Mouse (Mus musculus): ENCODE results near the gene Kctd15. TPM values are rescaled to one million over a fixed set of nuclear protein-coding genes. Genes with fewer than 3 reads are reported as not detected.
A peak's percentile ranks its signal among the peaks of the same experiment; 100 is the strongest.

The Kctd15 gene
- polyA plus RNA-seq (2016; fragmentation: Nextera tagmentation; extraction: Ambion mirVana) = 35.4 and 35.8 TPM in 2 replicates

GRCm38 (mm10) chr7:34656632-34657031, at the start of gene Kctd15:
Gene Kctd15, minus strand, starts transcription at chr7:34656732.
- H3K4me2 ChIP-seq (replicated peaks) = peak within 1 kb of the TSS; percentile 88
- no peak for ATAC-seq (ENCODE audit: low FRiP score, low read depth)
- no peaks in the 10 kb centered on the region for H3K9me3 ChIP-seq
- H3K9ac ChIP-seq (replicated peaks) = no peak within 1 kb of the TSS; the same call in 1 of the 2 replicates
- 64% methylated on average over 5 of the region's 5 CpGs for WGBS
- peak within 1 kb of the TSS; percentile 99 for H3K27ac ChIP-seq (replicated peaks)
- no peaks in the 10 kb centered on the region for H3K36me3 ChIP-seq
- peaks cover 20% of the 10 kb centered on the region for H3K4me1 ChIP-seq
- H3K4me3 ChIP-seq = peak within 1 kb of the TSS; percentile 92
- 0 out of 2 replicates have a peak, but pooled peaks cover 4% of the 10 kb centered on the region for H3K27me3 ChIP-seq

DNA sequence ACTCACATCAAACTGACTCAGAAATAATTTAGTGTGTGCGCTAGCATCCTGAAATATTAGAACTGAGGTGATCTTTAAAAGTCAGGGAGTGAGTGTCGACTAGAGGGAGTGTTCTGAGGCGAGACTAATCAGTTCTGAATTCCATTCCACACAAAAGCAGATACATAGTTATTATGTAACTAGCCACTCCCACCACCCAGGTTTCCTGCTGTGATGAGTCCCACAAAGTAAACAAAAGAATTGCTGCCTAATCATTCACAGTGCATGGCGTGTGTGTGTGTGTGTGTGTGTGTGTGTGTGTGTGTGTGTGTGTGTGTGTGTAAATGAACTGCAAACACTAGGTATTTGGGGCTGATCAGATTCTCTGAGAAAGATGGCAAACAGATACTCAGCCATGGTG, 47.9 kb upstream of the Kctd15 start:
- no peak for ATAC-seq (ENCODE audit: low FRiP score, low read depth)

GRCm38 (mm10) chr7:34703437-34703836, 46.9 kb upstream of the Kctd15 start:
- ATAC-seq (ENCODE audit: low FRiP score, low read depth) = no peak
- 46% methylated on average over 4 of the region's 4 CpGs for WGBS
- Histone ChIP-seq H3K36me3 (no peaks in the 10 kb centered on the region), H3K9ac (replicated peaks) (no peak overlapping the region), H3K4me2 (replicated peaks) (no peak overlapping the region), H3K4me1 (peaks cover 10% of the 10 kb centered on the region), H3K27ac (replicated peaks) (no peak overlapping the region), H3K9me3 (0 out of 2 replicates have a peak, but pooled peaks cover 3% of the 10 kb centered on the region), H3K4me3 (no peak overlapping the region), H3K27me3 (0 out of 2 replicates have a peak, but pooled peaks cover 4% of the 10 kb centered on the region)

More for the DNA sequence above, 47.9 kb upstream of the Kctd15 start:
- H3K9me3 ChIP-seq = 0 out of 2 replicates have a peak, but pooled peaks cover 3% of the 10 kb centered on the region
- H3K36me3 ChIP-seq = no peaks in the 10 kb centered on the region
- no peak overlapping the region for H3K9ac ChIP-seq (replicated peaks)
- peaks cover 10% of the 10 kb centered on the region for H3K4me1 ChIP-seq
- no peak overlapping the region for H3K4me3 ChIP-seq
- H3K27ac ChIP-seq (replicated peaks) = no peak overlapping the region
- WGBS = 40% methylated on average over 4 of the region's 4 CpGs
- H3K4me2 ChIP-seq (replicated peaks) = no peak overlapping the region
- 0 out of 2 replicates have a peak, but pooled peaks cover 4% of the 10 kb centered on the region for H3K27me3 ChIP-seq

- Histone ChIP-seq H3K4me2 (replicated peaks) (no peak overlapping the region), H3K36me3 (no peaks in the 10 kb centered on the region), H3K4me1 (peaks cover 10% of the 10 kb centered on the region), H3K9ac (replicated peaks) (no peak overlapping the region), H3K9me3 (0 out of 2 replicates have a peak, but pooled peaks cover 3% of the 10 kb centered on the region), H3K4me3 (no peak overlapping the region), H3K27me3 (0 out of 2 replicates have a peak, but pooled peaks cover 4% of the 10 kb centered on the region), H3K27ac (replicated peaks) (no peak overlapping the region)
- ATAC-seq (ENCODE audit: low FRiP score, low read depth) = no peak
- 24% methylated on average over 11 of the region's 11 CpGs for WGBS
Measured at GRCm38 (mm10) chr7:34702718-34703351, 46.3 kb upstream of the Kctd15 start.

- H3K36me3 ChIP-seq = no peaks in the 10 kb centered on the region
- no peak overlapping the region for H3K4me2 ChIP-seq (replicated peaks)
- no peaks in the 10 kb centered on the region for H3K9me3 ChIP-seq
- H3K27me3 ChIP-seq = 0 out of 2 replicates have a peak, but pooled peaks cover 4% of the 10 kb centered on the region
- H3K4me1 ChIP-seq = peaks cover 13% of the 10 kb centered on the region
- no peak overlapping the region for H3K4me3 ChIP-seq
- no peak overlapping the region for H3K9ac ChIP-seq (replicated peaks)
- ATAC-seq (ENCODE audit: low FRiP score, low read depth) = no peak
- no peak overlapping the region for H3K27ac ChIP-seq (replicated peaks)
- WGBS = 82% methylated on average over 3 of the region's 3 CpGs
Measured at GRCm38 (mm10) chr7:34699888-34700287, 43.4 kb upstream of the Kctd15 start.

- no peak overlapping the region for H3K9ac ChIP-seq (replicated peaks)
Measured at GRCm38 (mm10) chr7:34698221-34698620, 41.7 kb upstream of the Kctd15 start.

GRCm38 (mm10) chr7:34696086-34696485, 39.6 kb upstream of the Kctd15 start:
- Histone ChIP-seq H3K9ac (replicated peaks) (no peak overlapping the region), H3K36me3 (no peaks in the 10 kb centered on the region), H3K27me3 (0 out of 2 replicates have a peak, but pooled peaks cover 1% of the 10 kb centered on the region), H3K27ac (replicated peaks) (peak overlapping the region; percentile 86), H3K9me3 (no peaks in the 10 kb centered on the region), H3K4me2 (replicated peaks) (no peak overlapping the region), H3K4me1 (peaks cover 26% of the 10 kb centered on the region), H3K4me3 (no peak overlapping the region)
- 68% methylated on average over 9 of the region's 9 CpGs for WGBS
- no peak for ATAC-seq (ENCODE audit: low FRiP score, low read depth)

More at GRCm38 (mm10) chr7:34698221-34698620, 41.7 kb upstream of the Kctd15 start:
- Histone ChIP-seq H3K36me3 (no peaks in the 10 kb centered on the region), H3K27me3 (0 out of 2 replicates have a peak, but pooled peaks cover 4% of the 10 kb centered on the region), H3K4me1 (peaks cover 11% of the 10 kb centered on the region), H3K4me3 (no peak overlapping the region), H3K9me3 (no peaks in the 10 kb centered on the region), H3K4me2 (replicated peaks) (no peak overlapping the region), H3K27ac (replicated peaks) (no peak overlapping the region)
- 86% methylated on average over 9 of the region's 9 CpGs for WGBS
- ATAC-seq (ENCODE audit: low FRiP score, low read depth) = no peak

GRCm38 (mm10) chr7:34694898-34695297, 38.4 kb upstream of the Kctd15 start:
- no peaks in the 10 kb centered on the region for H3K9me3 ChIP-seq
- WGBS = 41% methylated on average over 9 of the region's 9 CpGs
- H3K27ac ChIP-seq (replicated peaks) = peak overlapping the region; percentile 86
- no peaks in the 10 kb centered on the region for H3K36me3 ChIP-seq
- H3K4me2 ChIP-seq (replicated peaks) = no peak overlapping the region
- H3K27me3 ChIP-seq = no peaks in the 10 kb centered on the region
- no peak overlapping the region for H3K4me3 ChIP-seq
- H3K4me1 ChIP-seq = peaks cover 38% of the 10 kb centered on the region
- ATAC-seq (ENCODE audit: low FRiP score, low read depth) = peak; percentile 66
- no peak overlapping the region for H3K9ac ChIP-seq (replicated peaks)

DNA sequence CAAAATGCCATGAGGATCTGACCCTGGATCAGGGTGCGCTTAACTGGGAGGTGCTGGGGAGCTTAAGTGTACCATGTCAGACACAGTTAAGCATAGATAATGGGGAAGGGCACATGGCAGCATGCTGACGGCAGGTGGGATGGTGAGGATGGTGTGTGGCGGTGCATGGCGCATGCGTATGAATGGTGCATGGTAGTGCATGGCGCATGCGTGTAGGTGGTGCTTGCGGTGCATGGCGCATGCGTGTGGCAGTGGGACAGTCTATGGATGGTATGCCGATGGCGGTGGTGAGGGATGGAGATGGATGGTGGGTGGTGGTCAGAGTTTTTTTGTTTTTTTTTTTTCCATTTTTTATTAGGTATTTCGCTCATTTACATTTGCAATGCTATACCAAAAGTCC, 37.4 kb upstream of the Kctd15 start:
- H3K27ac ChIP-seq (replicated peaks) = peak overlapping the region; percentile 69
- H3K27me3 ChIP-seq = no peaks in the 10 kb centered on the region
- ATAC-seq (ENCODE audit: low FRiP score, low read depth) = no peak
- H3K9me3 ChIP-seq = no peaks in the 10 kb centered on the region
- 96% methylated on average over 13 of the region's 13 CpGs for WGBS
- H3K4me1 ChIP-seq = peaks cover 44% of the 10 kb centered on the region
- no peak overlapping the region for H3K4me2 ChIP-seq (replicated peaks)
- H3K4me3 ChIP-seq = no peak overlapping the region
- no peaks in the 10 kb centered on the region for H3K36me3 ChIP-seq
- no peak overlapping the region for H3K9ac ChIP-seq (replicated peaks)

DNA sequence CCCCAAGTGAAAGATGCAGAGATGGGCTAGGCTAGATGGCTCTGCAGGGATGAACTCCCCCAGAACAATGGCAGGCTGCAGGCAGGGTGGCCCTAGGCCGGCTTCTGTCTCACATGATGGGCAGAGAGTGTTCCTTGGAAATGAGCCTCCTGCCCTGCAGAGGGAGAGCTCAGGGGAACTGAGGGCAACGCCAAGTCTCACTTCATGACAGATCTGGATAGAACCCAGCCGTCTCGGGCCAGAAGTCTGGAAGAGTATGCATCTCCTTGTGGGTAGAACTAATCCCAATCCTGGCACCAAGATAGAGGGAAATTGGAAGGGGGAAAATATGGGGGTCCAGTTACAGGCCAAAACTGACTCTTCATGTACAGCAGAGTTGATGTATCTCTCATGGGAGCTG, 36.5 kb upstream of the Kctd15 start:
- 81% methylated on average over 4 of the region's 4 CpGs for WGBS

GRCm38 (mm10) chr7:34690111-34690510, 33.6 kb upstream of the Kctd15 start:
- WGBS = 53% methylated on average over 13 of the region's 13 CpGs
- H3K36me3 ChIP-seq = no peaks in the 10 kb centered on the region
- H3K4me3 ChIP-seq = no peak overlapping the region
- no peaks in the 10 kb centered on the region for H3K27me3 ChIP-seq
- no peaks in the 10 kb centered on the region for H3K9me3 ChIP-seq
- peak overlapping the region; percentile 1; the same call in 1 of the 2 replicates for H3K4me2 ChIP-seq (replicated peaks)
- peak overlapping the region; percentile 83 for H3K27ac ChIP-seq (replicated peaks)
- H3K4me1 ChIP-seq = peaks cover 55% of the 10 kb centered on the region
- ATAC-seq (ENCODE audit: low FRiP score, low read depth) = peak; percentile 44
- H3K9ac ChIP-seq (replicated peaks) = no peak overlapping the region

More for the DNA sequence above, 36.5 kb upstream of the Kctd15 start:
- H3K4me1 ChIP-seq = peaks cover 46% of the 10 kb centered on the region
- no peak overlapping the region for H3K4me2 ChIP-seq (replicated peaks)
- H3K4me3 ChIP-seq = no peak overlapping the region
- no peaks in the 10 kb centered on the region for H3K36me3 ChIP-seq
- no peaks in the 10 kb centered on the region for H3K27me3 ChIP-seq
- no peak overlapping the region for H3K9ac ChIP-seq (replicated peaks)
- peak overlapping the region; percentile 39; the same call in 1 of the 2 replicates for H3K27ac ChIP-seq (replicated peaks)
- no peak for ATAC-seq (ENCODE audit: low FRiP score, low read depth)
- H3K9me3 ChIP-seq = no peaks in the 10 kb centered on the region

GRCm38 (mm10) chr7:34689028-34689427, 32.5 kb upstream of the Kctd15 start:
- H3K4me3 ChIP-seq = no peak overlapping the region
- 30% methylated on average over 6 of the region's 6 CpGs for WGBS
- H3K27ac ChIP-seq (replicated peaks) = no peak overlapping the region
- no peak overlapping the region for H3K4me2 ChIP-seq (replicated peaks)
- no peaks in the 10 kb centered on the region for H3K36me3 ChIP-seq
- H3K9ac ChIP-seq (replicated peaks) = no peak overlapping the region
- no peak for ATAC-seq (ENCODE audit: low FRiP score, low read depth)
- H3K4me1 ChIP-seq = peaks cover 51% of the 10 kb centered on the region
- no peaks in the 10 kb centered on the region for H3K9me3 ChIP-seq
- peaks cover under 1% of the 10 kb centered on the region; the same call in 1 of the 2 replicates for H3K27me3 ChIP-seq

Measured in midbrain, embryonic 12.5 days (tissue).